Mouse (Mus musculus): ENCODE data around the gene Ccdc61. TPM values are rescaled to one million over a fixed set of nuclear protein-coding genes. Genes with fewer than 3 reads are reported as not detected.
"Not testable (repeated sequence)": the region's sequence is repeated elsewhere in the genome, so short reads cannot be mapped to it uniquely, and the experiment has no call there.

Gene Ccdc61
- polyA plus RNA-seq, 1 experiment from 2014 or later: 8.4 TPM

DNA sequence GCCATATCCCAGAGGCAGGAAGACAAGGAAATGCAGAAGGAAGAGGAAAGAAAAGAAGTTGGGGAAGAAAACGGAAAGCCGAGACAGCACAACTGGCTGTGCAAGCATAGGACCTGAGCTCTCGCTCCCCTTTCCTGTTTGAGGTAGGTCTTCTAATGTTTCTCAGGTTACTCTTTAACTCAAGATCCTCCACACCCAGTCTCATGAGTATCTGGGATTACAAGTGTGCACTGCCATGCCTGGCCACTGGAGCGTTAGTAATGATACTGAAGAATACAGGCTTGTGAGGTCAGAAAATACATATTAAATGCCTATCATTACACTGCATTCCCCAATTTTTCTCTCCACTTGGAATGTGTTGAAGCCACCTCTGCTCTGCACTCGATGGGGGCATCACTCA, 34.8 kb downstream of the Ccdc61 start:
- H3K4me2 ChIP-seq (ENCODE audit: low read depth, low read length): no peak overlapping the region
- no peaks in the 10 kb centered on the region for H3K9me3 ChIP-seq (replicated peaks; ENCODE audit: control insufficient read depth, low read length)
- no peak for ATAC-seq (ENCODE audit: low read depth)
- peaks cover 4% of the 10 kb centered on the region; the same call in 1 of the 2 replicates for H3K4me1 ChIP-seq (ENCODE audit: control insufficient read depth, low read depth, low read length)
- H3K36me3 ChIP-seq (ENCODE audit: control insufficient read depth, insufficient read depth): no peaks in the 10 kb centered on the region
- H3K27me3 ChIP-seq (ENCODE audit: control insufficient read depth, insufficient read depth, low read depth, low read length): peaks cover 7% of the 10 kb centered on the region
- no peak overlapping the region for H3K4me3 ChIP-seq (ENCODE audit: low read depth, low read length)
- 65% methylated on average over 5 of the region's 5 CpGs for WGBS (ENCODE audit: insufficient replicate concordance)
- no peak overlapping the region for H3K27ac ChIP-seq (ENCODE audit: low read length)
- H3K9ac ChIP-seq (ENCODE audit: low read depth, low read length): no peak overlapping the region

DNA sequence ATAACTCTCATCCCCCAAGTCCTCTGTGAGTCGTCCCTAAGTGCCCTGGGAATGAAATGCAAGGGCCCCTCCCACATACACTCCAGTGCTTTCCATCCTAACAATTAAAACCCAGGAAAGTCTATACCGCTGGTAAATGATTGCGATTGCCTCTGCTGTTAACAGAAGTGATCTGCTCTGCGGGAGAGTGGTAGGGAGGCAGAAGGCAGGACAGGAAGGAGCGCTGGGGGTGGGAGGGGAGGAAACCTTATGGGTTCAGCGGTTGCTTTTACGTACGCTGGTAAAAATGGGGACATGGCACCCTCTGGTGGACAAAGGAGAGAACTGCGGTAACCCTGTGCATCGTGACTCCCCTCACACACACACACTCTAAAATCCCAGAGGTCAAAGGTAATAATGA, 37.0 kb downstream of the Ccdc61 start:
- peaks cover 4% of the 10 kb centered on the region; the same call in 1 of the 2 replicates for H3K4me1 ChIP-seq (ENCODE audit: control insufficient read depth, low read depth, low read length)
- peak overlapping the region; percentile 37 for H3K4me3 ChIP-seq (ENCODE audit: low read depth, low read length)
- no peak overlapping the region for H3K9ac ChIP-seq (ENCODE audit: low read depth, low read length)
- H3K4me2 ChIP-seq (ENCODE audit: low read depth, low read length): peak overlapping the region; percentile 53
- 1% methylated on average over 10 of the region's 10 CpGs for WGBS (ENCODE audit: insufficient replicate concordance)
- H3K36me3 ChIP-seq (ENCODE audit: control insufficient read depth, insufficient read depth): no peaks in the 10 kb centered on the region
- peaks cover 2% of the 10 kb centered on the region; the same call in 1 of the 2 replicates for H3K9me3 ChIP-seq (replicated peaks; ENCODE audit: control insufficient read depth, low read length)
- peak; percentile 37; the same call in 1 of the 2 replicates for ATAC-seq (ENCODE audit: low read depth)
- peaks cover 7% of the 10 kb centered on the region for H3K27me3 ChIP-seq (ENCODE audit: control insufficient read depth, insufficient read depth, low read depth, low read length)
- no peak overlapping the region for H3K27ac ChIP-seq (ENCODE audit: low read length)

DNA sequence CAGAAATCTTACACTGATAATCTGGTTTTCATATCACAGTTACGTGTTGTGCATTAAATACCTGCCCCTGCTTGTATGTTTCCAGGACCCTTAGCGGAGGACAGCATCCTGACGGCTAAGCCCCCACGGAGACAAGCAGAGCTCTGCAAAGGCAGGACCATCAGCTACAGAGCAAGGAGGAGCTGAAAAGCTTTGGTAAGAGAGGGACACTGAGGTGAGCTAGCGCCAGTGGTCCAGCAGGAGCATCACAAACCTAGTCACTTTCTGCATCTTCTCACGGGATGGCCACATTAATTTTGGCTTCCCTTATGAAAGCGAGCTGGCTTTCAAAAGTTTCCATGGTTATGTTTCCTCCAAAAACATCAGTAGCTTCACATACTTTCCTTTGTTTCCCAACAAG, 37.4 kb downstream of the Ccdc61 start:
- peaks cover 4% of the 10 kb centered on the region; the same call in 1 of the 2 replicates for H3K4me1 ChIP-seq (ENCODE audit: control insufficient read depth, low read depth, low read length)
- 6% methylated on average over 7 of the region's 7 CpGs for WGBS (ENCODE audit: insufficient replicate concordance)
- ATAC-seq (ENCODE audit: low read depth): no peak
- H3K4me2 ChIP-seq (ENCODE audit: low read depth, low read length): peak overlapping the region; percentile 53
- no peaks in the 10 kb centered on the region for H3K36me3 ChIP-seq (ENCODE audit: control insufficient read depth, insufficient read depth)
- H3K9ac ChIP-seq (ENCODE audit: low read depth, low read length): no peak overlapping the region
- peaks cover 2% of the 10 kb centered on the region; the same call in 1 of the 2 replicates for H3K9me3 ChIP-seq (replicated peaks; ENCODE audit: control insufficient read depth, low read length)
- H3K4me3 ChIP-seq (ENCODE audit: low read depth, low read length): peak overlapping the region; percentile 37; the same call in 1 of the 2 replicates
- H3K27ac ChIP-seq (ENCODE audit: low read length): no peak overlapping the region
- H3K27me3 ChIP-seq (ENCODE audit: control insufficient read depth, insufficient read depth, low read depth, low read length): peaks cover 7% of the 10 kb centered on the region

DNA sequence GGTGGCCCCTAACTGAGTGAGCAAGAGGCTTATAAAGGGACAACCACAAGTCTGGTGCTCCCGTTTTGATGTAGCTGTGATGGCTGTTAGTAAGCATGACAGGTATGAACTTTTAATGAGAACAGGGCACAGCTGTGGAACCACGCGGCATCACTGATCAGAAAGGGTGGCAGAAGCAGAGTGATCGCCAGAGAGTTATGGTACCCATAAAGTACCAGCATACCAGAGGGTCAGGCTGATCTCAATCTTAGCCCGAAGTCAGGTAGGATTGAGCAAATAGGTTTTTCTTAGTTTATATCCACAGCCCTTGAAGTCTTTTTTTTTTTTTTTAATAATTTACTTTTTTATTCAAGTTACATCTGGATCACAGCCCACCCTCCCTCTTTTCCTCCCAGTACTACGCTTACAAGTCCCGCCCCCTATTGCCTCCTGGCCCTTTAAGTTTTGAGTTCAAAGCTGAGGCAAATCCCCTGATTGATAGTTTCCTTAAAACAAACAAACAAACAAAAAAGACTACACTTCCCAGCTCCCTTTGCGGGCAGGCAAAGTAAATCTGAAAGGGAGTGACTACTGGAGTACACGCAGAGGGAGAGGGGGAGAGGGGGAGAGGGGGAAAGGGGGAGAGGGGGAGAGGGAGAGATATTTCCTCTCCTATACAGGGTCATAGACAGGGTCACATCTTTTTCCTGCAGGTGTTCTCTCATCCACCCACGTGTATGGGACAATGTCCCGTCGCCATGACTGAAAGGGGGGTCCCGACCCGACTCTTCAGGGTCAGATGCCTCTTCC, 38.0 kb downstream of the Ccdc61 start:
- Histone ChIP-seq H3K27me3 (ENCODE audit: control insufficient read depth, insufficient read depth, low read depth, low read length) (peaks cover 7% of the 10 kb centered on the region), H3K27ac (ENCODE audit: low read length) (no peak overlapping the region), H3K36me3 (ENCODE audit: control insufficient read depth, insufficient read depth) (no peaks in the 10 kb centered on the region), H3K4me3 (ENCODE audit: low read depth, low read length) (no peak overlapping the region), H3K9me3 (replicated peaks; ENCODE audit: control insufficient read depth, low read length) (peaks cover 2% of the 10 kb centered on the region; the same call in 1 of the 2 replicates), H3K9ac (ENCODE audit: low read depth, low read length) (no peak overlapping the region), H3K4me1 (ENCODE audit: control insufficient read depth, low read depth, low read length) (peaks cover 4% of the 10 kb centered on the region; the same call in 1 of the 2 replicates), H3K4me2 (ENCODE audit: low read depth, low read length) (peak overlapping the region; percentile 53)
- no peak for ATAC-seq (ENCODE audit: low read depth)
- 26% methylated on average over 13 of the region's 14 CpGs for WGBS (ENCODE audit: insufficient replicate concordance)

DNA sequence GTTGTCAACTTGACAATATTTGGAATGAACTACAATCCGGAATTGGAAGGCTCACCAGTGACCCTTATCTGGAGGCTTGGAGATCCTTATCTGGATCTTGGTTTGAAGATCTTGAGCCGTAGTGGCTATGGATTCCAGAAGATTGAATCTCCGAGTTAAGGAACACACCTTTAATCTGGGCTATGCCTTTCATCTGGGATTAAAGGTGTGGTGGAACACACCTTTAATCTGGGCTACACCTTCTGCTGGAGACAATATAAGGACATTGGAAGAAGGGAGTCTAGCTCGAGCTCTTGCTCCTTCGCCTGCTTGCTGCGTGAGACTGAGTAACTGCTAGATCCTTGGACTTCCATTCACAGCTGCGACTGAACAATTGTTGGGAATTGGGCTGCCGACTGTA, 39.2 kb downstream of the Ccdc61 start, which contains the start of gene Pglyrp1:
Gene Pglyrp1 (plus strand): TSS at position 301 of the 400 bp plus-strand sequence.
- H3K27ac ChIP-seq (ENCODE audit: low read length); H3K4me3 ChIP-seq (ENCODE audit: low read depth, low read length); H3K36me3 ChIP-seq (ENCODE audit: control insufficient read depth, insufficient read depth); H3K4me2 ChIP-seq (ENCODE audit: low read depth, low read length); H3K4me1 ChIP-seq (ENCODE audit: control insufficient read depth, low read depth, low read length); H3K27me3 ChIP-seq (ENCODE audit: control insufficient read depth, insufficient read depth, low read depth, low read length); H3K9ac ChIP-seq (ENCODE audit: low read depth, low read length); ATAC-seq (ENCODE audit: low read depth); H3K9me3 ChIP-seq (replicated peaks; ENCODE audit: control insufficient read depth, low read length): not testable (repeated sequence)
- WGBS (ENCODE audit: insufficient replicate concordance): no CpG with 5 or more reads among the region's 8 CpGs

DNA sequence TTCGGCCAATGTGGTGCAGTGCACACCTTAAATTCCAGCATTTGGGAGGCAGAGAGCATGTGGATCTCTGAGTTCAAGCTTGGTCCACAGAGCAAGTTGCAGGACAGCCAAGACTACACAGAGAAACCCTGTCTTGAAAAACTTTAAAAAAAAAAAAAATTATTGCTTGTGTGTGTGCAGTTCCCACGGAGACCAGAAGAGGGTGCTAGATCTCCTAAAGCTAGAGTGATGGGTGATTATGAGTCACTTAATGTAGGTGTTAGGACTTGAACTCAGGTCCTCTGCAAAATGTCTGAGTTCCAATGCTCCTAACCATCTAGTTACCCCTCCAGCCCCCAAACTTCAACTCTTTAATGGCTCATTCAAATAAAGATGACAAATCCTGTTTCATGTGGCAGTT, 41.7 kb downstream of the Ccdc61 start:
- ATAC-seq (ENCODE audit: low read depth): no peak
- H3K9me3 ChIP-seq (replicated peaks; ENCODE audit: control insufficient read depth, low read length): peaks cover 2% of the 10 kb centered on the region; the same call in 1 of the 2 replicates
- no peak overlapping the region for H3K27ac ChIP-seq (ENCODE audit: low read length)
- peaks cover 4% of the 10 kb centered on the region; the same call in 1 of the 2 replicates for H3K4me1 ChIP-seq (ENCODE audit: control insufficient read depth, low read depth, low read length)
- no peak overlapping the region for H3K4me3 ChIP-seq (ENCODE audit: low read depth, low read length)
- no peak overlapping the region for H3K4me2 ChIP-seq (ENCODE audit: low read depth, low read length)
- H3K9ac ChIP-seq (ENCODE audit: low read depth, low read length): no peak overlapping the region
- 58% methylated on average over 2 of the region's 2 CpGs for WGBS (ENCODE audit: insufficient replicate concordance)
- no peaks in the 10 kb centered on the region for H3K36me3 ChIP-seq (ENCODE audit: control insufficient read depth, insufficient read depth)
- H3K27me3 ChIP-seq (ENCODE audit: control insufficient read depth, insufficient read depth, low read depth, low read length): peaks cover 7% of the 10 kb centered on the region

DNA sequence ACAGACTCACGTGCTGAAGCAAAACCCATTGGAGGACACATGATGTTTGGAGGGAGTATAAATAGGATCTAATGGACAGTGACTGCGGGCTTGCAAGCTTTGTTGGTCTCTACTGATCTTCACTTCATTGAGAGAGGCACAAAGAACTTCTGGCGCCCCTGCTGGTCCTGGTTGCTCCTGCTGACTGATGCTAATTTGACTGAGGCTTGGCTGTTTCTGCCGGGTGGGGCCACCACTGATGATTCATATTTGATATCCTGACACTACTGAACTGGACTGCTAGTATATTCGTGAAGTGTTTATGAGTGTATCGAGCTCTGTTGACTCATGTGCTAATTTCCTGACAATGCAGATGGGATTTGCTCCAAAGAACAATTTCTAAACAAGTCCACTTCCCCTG, 47.4 kb downstream of the Ccdc61 start:
- H3K4me1 ChIP-seq (ENCODE audit: control insufficient read depth, low read depth, low read length): no peaks in the 10 kb centered on the region
- no peaks in the 10 kb centered on the region for H3K9me3 ChIP-seq (replicated peaks; ENCODE audit: control insufficient read depth, low read length)
- 66% methylated on average over 6 of the region's 6 CpGs for WGBS (ENCODE audit: insufficient replicate concordance)
- H3K27me3 ChIP-seq (ENCODE audit: control insufficient read depth, insufficient read depth, low read depth, low read length): no peaks in the 10 kb centered on the region
- ATAC-seq (ENCODE audit: low read depth): no peak
- no peaks in the 10 kb centered on the region for H3K36me3 ChIP-seq (ENCODE audit: control insufficient read depth, insufficient read depth)
- H3K4me2 ChIP-seq (ENCODE audit: low read depth, low read length): no peak overlapping the region
- no peak overlapping the region for H3K9ac ChIP-seq (ENCODE audit: low read depth, low read length)
- no peak overlapping the region for H3K4me3 ChIP-seq (ENCODE audit: low read depth, low read length)
- no peak overlapping the region for H3K27ac ChIP-seq (ENCODE audit: low read length)

DNA sequence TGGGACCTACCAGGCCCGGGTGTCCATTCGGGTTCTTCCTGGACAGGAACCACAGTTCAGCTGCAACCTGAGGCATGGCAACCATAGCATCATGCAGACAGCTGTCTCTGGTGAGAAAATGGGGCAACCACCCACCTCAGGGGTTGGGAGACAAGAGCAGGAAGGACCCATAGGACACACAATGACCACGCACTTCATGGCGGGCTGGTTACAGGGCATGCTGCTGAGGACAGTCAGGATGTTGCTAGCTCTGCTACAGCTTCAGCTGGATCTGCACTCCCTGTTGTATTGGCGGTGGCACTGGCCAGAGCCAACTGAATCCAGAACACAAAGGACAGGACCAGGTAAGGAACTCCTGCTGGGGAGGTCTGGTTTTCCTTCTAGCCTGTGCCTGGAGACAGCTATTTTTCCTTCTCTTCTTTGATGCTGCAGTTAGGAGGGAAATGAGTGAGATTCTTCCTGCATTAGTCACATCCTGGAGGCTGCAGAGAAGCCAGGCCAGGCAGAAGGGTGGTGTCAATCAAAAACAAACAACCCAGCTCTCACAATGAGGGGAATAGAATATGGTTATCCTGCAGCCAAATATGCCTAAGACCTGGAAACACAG, 51.8 kb downstream of the Ccdc61 start:
- H3K4me1 ChIP-seq (ENCODE audit: control insufficient read depth, low read depth, low read length): no peaks in the 10 kb centered on the region
- H3K4me2 ChIP-seq (ENCODE audit: low read depth, low read length): no peak overlapping the region
- no peak overlapping the region for H3K27ac ChIP-seq (ENCODE audit: low read length)
- ATAC-seq (ENCODE audit: low read depth): no peak
- no peaks in the 10 kb centered on the region for H3K9me3 ChIP-seq (replicated peaks; ENCODE audit: control insufficient read depth, low read length)
- H3K36me3 ChIP-seq (ENCODE audit: control insufficient read depth, insufficient read depth): no peaks in the 10 kb centered on the region
- H3K9ac ChIP-seq (ENCODE audit: low read depth, low read length): no peak overlapping the region
- H3K4me3 ChIP-seq (ENCODE audit: low read depth, low read length): no peak overlapping the region
- H3K27me3 ChIP-seq (ENCODE audit: control insufficient read depth, insufficient read depth, low read depth, low read length): no peaks in the 10 kb centered on the region
- 50% methylated on average over 5 of the region's 5 CpGs for WGBS (ENCODE audit: insufficient replicate concordance)

DNA sequence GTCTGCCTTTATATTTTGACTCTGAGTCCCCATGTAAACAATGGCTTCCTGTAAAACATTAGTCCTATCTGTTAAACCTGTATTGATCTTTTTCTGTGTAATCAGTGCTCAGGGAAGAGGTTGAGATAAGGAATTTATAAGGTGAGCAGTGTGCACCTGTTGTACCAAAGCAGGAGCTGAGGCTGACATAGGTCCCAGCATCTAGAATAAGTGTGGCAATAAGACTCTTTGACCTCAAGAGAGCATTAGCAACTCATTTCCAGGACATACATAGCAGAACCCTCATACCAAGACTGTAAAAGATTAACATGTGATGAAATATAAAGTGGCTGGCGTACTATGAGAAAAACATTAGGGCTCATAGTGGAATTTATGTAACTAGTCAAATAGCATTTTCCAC, 61.8 kb downstream of the Ccdc61 start:
- WGBS (ENCODE audit: insufficient replicate concordance): 42% methylated on average over 1 of the region's 1 CpGs
- Histone ChIP-seq H3K36me3 (ENCODE audit: control insufficient read depth, insufficient read depth) (no peaks in the 10 kb centered on the region), H3K27me3 (ENCODE audit: control insufficient read depth, insufficient read depth, low read depth, low read length) (no peaks in the 10 kb centered on the region), H3K9ac (ENCODE audit: low read depth, low read length) (no peak overlapping the region), H3K9me3 (replicated peaks; ENCODE audit: control insufficient read depth, low read length) (no peaks in the 10 kb centered on the region), H3K27ac (ENCODE audit: low read length) (no peak overlapping the region), H3K4me3 (ENCODE audit: low read depth, low read length) (no peak overlapping the region), H3K4me2 (ENCODE audit: low read depth, low read length) (no peak overlapping the region), H3K4me1 (ENCODE audit: control insufficient read depth, low read depth, low read length) (no peaks in the 10 kb centered on the region)
- no peak for ATAC-seq (ENCODE audit: low read depth)
